Mouse (Mus musculus) hindbrain, embryonic 11.5 days (tissue): Measurements from ENCODE around the gene 2410002F23Rik. TPM values are rescaled to one million over a fixed set of nuclear protein-coding genes. Genes with fewer than 3 reads are reported as not detected.

ENCODE experiments used
- ATAC-seq: fragments of 200-750 bp; cut with Nextera tagmentation; 2 replicates; pipeline ENCODE4 v1.8.0; 2017; ENCODE audit warnings: mild to moderate bottlenecking, moderate TSS enrichment, moderate library complexity; ENCODE audit not compliant: low FRiP score
- DNase-seq: peaks from one replicate; pipeline ENCODE4 v3.0.0-alpha.2; 2015; ENCODE audit warnings: low spot score
- H3K27ac ChIP-seq: fragments of 300-500 bp; sonication (generic); 2 replicates; pipeline ENCODE4 v1.5.1; 2014; ENCODE audit warnings: mild to moderate bottlenecking, low read depth, low read length
- H3K27me3 ChIP-seq: fragments of 300-500 bp; sonication (generic); 2 replicates; pipeline ENCODE4 v1.6.1; 2014; ENCODE audit warnings: mild to moderate bottlenecking, low read length, moderate library complexity, mixed read lengths; ENCODE audit not compliant: control insufficient read depth, insufficient read depth
- H3K36me3 ChIP-seq: fragments of 300-500 bp; sonication (generic); 2 replicates; pipeline ENCODE4 v1.6.1; 2014; ENCODE audit warnings: mild to moderate bottlenecking, low read length, moderate library complexity, mixed read lengths; ENCODE audit not compliant: control insufficient read depth, insufficient read depth
- H3K4me1 ChIP-seq: fragments of 300-500 bp; sonication (generic); replicated peaks from 2 replicates; pipeline ENCODE4 v1.6.1; 2014; ENCODE audit warnings: low read length, mixed read lengths; ENCODE audit not compliant: control insufficient read depth, insufficient read depth
- H3K4me2 ChIP-seq: fragments of 300-500 bp; sonication (generic); replicated peaks from 2 replicates; pipeline ENCODE4 v1.6.1; 2014; ENCODE audit warnings: mild to moderate bottlenecking, low read depth, low read length
- H3K4me3 ChIP-seq: fragments of 300-500 bp; sonication (generic); 2 replicates; pipeline ENCODE4 v1.5.1; 2014; ENCODE audit warnings: low read depth, low read length
- H3K9ac ChIP-seq: fragments of 300-500 bp; sonication (generic); 2 replicates; pipeline ENCODE4 v1.6.1; 2014; ENCODE audit warnings: low read depth, low read length
- H3K9me3 ChIP-seq: fragments of 300-500 bp; sonication (generic); 2 replicates; pipeline ENCODE4 v1.6.1; 2016; ENCODE audit warnings: low read length; ENCODE audit not compliant: control insufficient read depth
- WGBS: fragments of 180-500 bp; shearing (Covaris S2); extraction: QIAGEN DNeasy Blood & Tissue Kit; methylation state at CpG from one replicate; pipeline ENCODE4 v1.1.7; 2014; 5-methylcytosine and 5-hydroxymethylcytosine counted together
- polyA plus RNA-seq: library from polyadenylated mRNA; unstranded; fragments of >200 nt; fragmentation: Nextera tagmentation; extraction: Ambion mirVana; gene quantifications from 2 replicates; pipeline ENCODE4 v1.2.1, GENCODE M21; 2014

2410002F23Rik gene
- polyA plus RNA-seq, 1 experiment from 2014 or later, result 97.1 TPM

- Histone ChIP-seq H3K36me3 (peaks cover 17% of the 10 kb centered on the region), H3K27me3 (no peaks in the 10 kb centered on the region), H3K27ac (no peak overlapping the region), H3K4me1 (0 out of 2 replicates have a peak, but pooled peaks cover 2% of the 10 kb centered on the region), H3K4me3 (no peak overlapping the region), H3K4me2 (no peak overlapping the region), H3K9me3 (no peaks in the 10 kb centered on the region), H3K9ac (no peak overlapping the region)
- 70% methylated on average over 15 of the region's 15 CpGs for WGBS
- ATAC-seq (no peak), DNase-seq (no peak)
Measured at GRCm38 (mm10) chr7:44253023-44253616, 6.6 kb downstream of the 2410002F23Rik start.

- no peak for ATAC-seq
Measured at GRCm38 (mm10) chr7:44254930-44255329, 8.4 kb downstream of the 2410002F23Rik start.

GRCm38 (mm10) chr7:44257278-44257677, 10.8 kb downstream of the 2410002F23Rik start, which contains the start of gene Acp4:
Acp4 (minus strand) TSS chr7:44257378.
- no peak for DNase-seq
- Histone ChIP-seq H3K9ac (no peak within 1 kb of the TSS), H3K27ac (no peak within 1 kb of the TSS), H3K4me3 (no peak within 1 kb of the TSS), H3K36me3 (no peaks in the 10 kb centered on the region), H3K4me2 (no peak within 1 kb of the TSS), H3K9me3 (no peaks in the 10 kb centered on the region), H3K4me1 (no peaks in the 10 kb centered on the region), H3K27me3 (no peaks in the 10 kb centered on the region; the same call in 1 of the 2 replicates)
- WGBS, result 72% methylated on average over 4 of the region's 4 CpGs
- ATAC-seq, result no peak

More at GRCm38 (mm10) chr7:44254930-44255329, 8.4 kb downstream of the 2410002F23Rik start:
- WGBS, result 82% methylated on average over 6 of the region's 6 CpGs
- no peak for DNase-seq
- Histone ChIP-seq H3K4me3 (no peak overlapping the region), H3K4me2 (no peak overlapping the region), H3K27ac (no peak overlapping the region), H3K27me3 (no peaks in the 10 kb centered on the region), H3K4me1 (no peaks in the 10 kb centered on the region), H3K9me3 (no peaks in the 10 kb centered on the region), H3K9ac (no peak overlapping the region), H3K36me3 (peaks cover 7% of the 10 kb centered on the region)

- Histone ChIP-seq H3K9me3 (no peaks in the 10 kb centered on the region), H3K4me1 (no peaks in the 10 kb centered on the region), H3K36me3 (no peaks in the 10 kb centered on the region), H3K4me2 (no peak overlapping the region), H3K9ac (no peak overlapping the region), H3K27me3 (no peaks in the 10 kb centered on the region; the same call in 1 of the 2 replicates), H3K4me3 (no peak overlapping the region), H3K27ac (no peak overlapping the region)
- no peak for DNase-seq
- 73% methylated on average over 6 of the region's 6 CpGs for WGBS
- no peak for ATAC-seq
Measured at GRCm38 (mm10) chr7:44260410-44260809, 13.9 kb downstream of the 2410002F23Rik start.

- Histone ChIP-seq H3K36me3 (no peaks in the 10 kb centered on the region), H3K4me3 (no peak within 1 kb of the TSS), H3K4me1 (no peaks in the 10 kb centered on the region), H3K27ac (no peak within 1 kb of the TSS), H3K4me2 (no peak within 1 kb of the TSS), H3K27me3 (no peaks in the 10 kb centered on the region; the same call in 1 of the 2 replicates), H3K9me3 (no peaks in the 10 kb centered on the region), H3K9ac (no peak within 1 kb of the TSS)
- 53% methylated on average over 5 of the region's 5 CpGs for WGBS
- no peak for DNase-seq
- ATAC-seq, result no peak
Measured at GRCm38 (mm10) chr7:44261147-44261546, 14.6 kb downstream of the 2410002F23Rik start, which contains the start of gene Gm15517. Gm15517 (plus strand) TSS chr7:44261447.

- DNase-seq, result peak; percentile 98
- no peaks in the 10 kb centered on the region for H3K9me3 ChIP-seq
- peak; percentile 76 for ATAC-seq
- H3K9ac ChIP-seq, result no peak overlapping the region
- 2% methylated on average over 34 of the region's 34 CpGs for WGBS
- H3K27me3 ChIP-seq, result no peaks in the 10 kb centered on the region; the same call in 1 of the 2 replicates
- H3K36me3 ChIP-seq, result no peaks in the 10 kb centered on the region
- H3K4me2 ChIP-seq, result peak overlapping the region; percentile 41
- no peaks in the 10 kb centered on the region for H3K4me1 ChIP-seq
- H3K27ac ChIP-seq, result no peak overlapping the region
- no peak overlapping the region for H3K4me3 ChIP-seq
Measured at GRCm38 (mm10) chr7:44262791-44263643, 16.5 kb downstream of the 2410002F23Rik start.

- no peak overlapping the region for H3K9ac ChIP-seq
- WGBS, result 85% methylated on average over 11 of the region's 11 CpGs
- no peak for ATAC-seq
Measured at GRCm38 (mm10) chr7:44268117-44268516, 21.6 kb downstream of the 2410002F23Rik start.

GRCm38 (mm10) chr7:44269397-44269796, 22.9 kb downstream of the 2410002F23Rik start:
- H3K27me3 ChIP-seq, result no peaks in the 10 kb centered on the region
- H3K4me2 ChIP-seq, result no peak overlapping the region
- no peak for DNase-seq
- H3K4me3 ChIP-seq, result no peak overlapping the region
- no peaks in the 10 kb centered on the region for H3K9me3 ChIP-seq
- no peaks in the 10 kb centered on the region for H3K36me3 ChIP-seq
- ATAC-seq, result no peak
- no peak overlapping the region for H3K27ac ChIP-seq
- H3K9ac ChIP-seq, result no peak overlapping the region
- no peaks in the 10 kb centered on the region for H3K4me1 ChIP-seq
- WGBS, result 92% methylated on average over 2 of the region's 2 CpGs

More at GRCm38 (mm10) chr7:44268117-44268516, 21.6 kb downstream of the 2410002F23Rik start:
- H3K9me3 ChIP-seq, result no peaks in the 10 kb centered on the region
- H3K36me3 ChIP-seq, result no peaks in the 10 kb centered on the region
- H3K27me3 ChIP-seq, result no peaks in the 10 kb centered on the region
- H3K4me2 ChIP-seq, result no peak overlapping the region
- no peaks in the 10 kb centered on the region for H3K4me1 ChIP-seq
- H3K4me3 ChIP-seq, result no peak overlapping the region
- DNase-seq, result no peak
- no peak overlapping the region for H3K27ac ChIP-seq
